Mouse (Mus musculus): ENCODE measurements around the gene Hmgcl. TPM values are rescaled to one million over a fixed set of nuclear protein-coding genes. Genes with fewer than 3 reads are reported as not detected.
A peak's percentile ranks its signal among the peaks of the same experiment; 100 is the strongest.
"Not testable (repeated sequence)": the region's sequence is repeated elsewhere in the genome, so short reads cannot be mapped to it uniquely, and the experiment has no call there.

Hmgcl gene
- total RNA-seq, 2 experiments from 2014 or later = 41.5 to 42.3 TPM

DNA sequence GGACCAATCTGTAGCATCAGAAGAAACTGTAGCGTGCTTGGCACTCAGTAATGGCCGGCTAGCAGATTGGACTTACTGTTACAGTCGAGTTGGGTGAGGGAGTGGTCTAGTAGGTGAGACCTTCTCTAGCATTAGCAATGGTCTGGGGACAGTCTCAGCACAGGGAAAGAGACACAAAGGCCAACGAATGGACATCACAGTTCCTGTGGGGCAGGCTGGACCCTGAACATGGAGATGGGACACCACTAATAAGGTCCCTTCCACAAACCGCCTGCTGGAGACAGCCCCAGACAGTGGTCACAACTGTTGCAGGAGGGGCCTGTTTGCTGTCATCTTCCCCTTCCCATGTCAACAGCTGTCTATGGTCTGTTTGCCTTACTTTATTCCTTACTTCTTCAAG, 15.5 kb downstream of the Hmgcl start:
- DNase-seq = no peak

- no peak for DNase-seq
These were observed 15.9 kb downstream of the Hmgcl start for GRCm38 (mm10) chr4:135962198-135962597.

- no peak for DNase-seq
These were observed 16.7 kb downstream of the Hmgcl start for GRCm38 (mm10) chr4:135962946-135963345.

DNA sequence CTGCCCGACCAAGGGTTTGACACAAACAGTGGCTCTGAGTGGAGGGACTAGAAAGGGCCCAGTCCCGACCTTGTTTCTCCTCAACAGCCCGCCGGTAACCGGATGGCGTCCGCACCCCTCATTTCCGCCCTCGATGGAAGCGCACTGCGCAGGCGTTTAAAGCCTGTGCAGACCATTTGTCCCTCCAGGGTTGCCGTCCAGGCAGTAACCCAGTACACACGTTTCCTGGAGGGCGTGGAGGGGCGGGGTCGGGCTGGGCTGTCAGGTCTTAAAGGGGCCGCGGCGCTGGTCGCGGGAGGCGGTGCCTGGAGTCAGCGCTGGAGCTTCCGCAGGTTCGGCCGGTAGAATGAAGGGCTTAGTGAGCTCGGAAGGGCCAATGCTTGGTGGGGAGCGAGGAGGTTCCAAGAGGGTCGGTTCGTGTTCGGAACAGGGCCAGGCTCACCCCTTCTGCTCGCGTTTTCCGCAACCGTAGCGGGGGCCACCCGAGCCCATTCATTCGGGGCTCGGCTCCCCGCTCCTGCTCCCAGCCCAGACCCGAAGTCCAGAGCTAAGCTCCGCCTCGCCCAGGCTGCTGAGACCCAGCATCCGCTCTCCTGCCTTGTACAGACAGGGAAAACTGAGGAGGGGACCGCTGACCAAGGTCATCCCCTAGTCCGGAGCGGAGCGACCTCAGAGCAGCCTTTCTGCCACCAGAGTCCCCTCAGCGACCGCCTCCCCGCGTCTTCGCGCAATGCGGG, 17.4 kb downstream of the Hmgcl start, which contains the start of gene Gale:
Gale (plus strand) TSS at position 271 of the 737 bp plus-strand sequence.
- DNase-seq = peak; percentile 95

DNA sequence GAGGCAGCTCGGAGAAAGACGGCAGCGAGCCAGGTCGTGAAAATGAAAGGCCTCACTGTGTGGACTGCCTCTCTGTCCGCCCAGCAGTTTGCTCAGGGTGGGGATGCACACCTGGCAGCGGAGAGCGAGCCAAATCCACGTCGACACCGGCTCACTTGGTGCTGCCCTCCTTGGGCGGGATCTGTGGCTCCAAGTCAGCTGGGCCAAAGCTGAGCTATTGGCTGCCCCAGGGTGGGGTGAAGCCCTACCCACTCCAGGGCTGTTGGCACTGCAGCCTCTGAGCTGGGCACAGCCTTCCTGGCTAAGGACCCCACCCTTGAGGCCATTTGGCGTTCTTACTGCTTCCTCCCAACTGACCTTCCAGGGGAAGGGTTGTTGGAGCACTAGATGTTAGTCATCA, 18.2 kb downstream of the Hmgcl start:
- DNase-seq = peak; percentile 58

DNA sequence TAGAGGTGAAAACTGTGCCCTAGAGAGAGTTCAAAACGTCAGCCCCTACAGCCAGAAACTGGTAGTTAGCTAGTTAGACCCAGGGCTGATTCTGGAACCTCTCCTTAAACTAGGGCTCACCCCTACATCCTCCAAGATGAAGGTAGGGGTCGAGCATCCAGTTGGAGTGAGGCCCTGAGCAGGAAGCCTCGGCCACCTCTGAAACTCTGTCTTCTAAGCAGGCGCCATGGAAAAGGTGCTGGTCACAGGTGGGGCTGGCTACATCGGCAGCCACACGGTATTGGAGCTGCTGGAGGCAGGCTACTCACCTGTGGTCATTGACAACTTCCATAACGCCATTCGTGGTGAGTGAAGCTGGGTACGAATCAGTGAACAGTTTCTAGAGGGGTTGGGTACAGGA, 18.9 kb downstream of the Hmgcl start:
- no peak for DNase-seq

DNA sequence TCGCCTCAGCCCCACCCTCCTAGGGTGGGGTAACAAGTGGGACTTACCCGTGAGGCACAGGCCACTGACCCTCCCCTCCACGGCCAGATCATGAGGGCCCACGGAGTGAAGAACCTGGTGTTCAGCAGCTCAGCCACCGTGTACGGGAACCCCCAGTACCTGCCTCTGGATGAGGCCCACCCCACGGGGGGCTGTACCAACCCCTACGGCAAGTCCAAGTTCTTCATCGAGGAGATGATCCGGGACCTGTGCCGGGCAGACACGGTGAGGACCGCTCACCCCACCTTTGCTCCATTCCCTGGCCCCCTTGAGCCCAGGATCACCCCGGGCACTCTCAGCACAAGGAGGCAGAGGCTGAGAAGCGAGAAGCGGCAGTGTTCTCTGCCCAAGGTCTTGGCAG, 20.0 kb downstream of the Hmgcl start:
- no peak for DNase-seq

DNA sequence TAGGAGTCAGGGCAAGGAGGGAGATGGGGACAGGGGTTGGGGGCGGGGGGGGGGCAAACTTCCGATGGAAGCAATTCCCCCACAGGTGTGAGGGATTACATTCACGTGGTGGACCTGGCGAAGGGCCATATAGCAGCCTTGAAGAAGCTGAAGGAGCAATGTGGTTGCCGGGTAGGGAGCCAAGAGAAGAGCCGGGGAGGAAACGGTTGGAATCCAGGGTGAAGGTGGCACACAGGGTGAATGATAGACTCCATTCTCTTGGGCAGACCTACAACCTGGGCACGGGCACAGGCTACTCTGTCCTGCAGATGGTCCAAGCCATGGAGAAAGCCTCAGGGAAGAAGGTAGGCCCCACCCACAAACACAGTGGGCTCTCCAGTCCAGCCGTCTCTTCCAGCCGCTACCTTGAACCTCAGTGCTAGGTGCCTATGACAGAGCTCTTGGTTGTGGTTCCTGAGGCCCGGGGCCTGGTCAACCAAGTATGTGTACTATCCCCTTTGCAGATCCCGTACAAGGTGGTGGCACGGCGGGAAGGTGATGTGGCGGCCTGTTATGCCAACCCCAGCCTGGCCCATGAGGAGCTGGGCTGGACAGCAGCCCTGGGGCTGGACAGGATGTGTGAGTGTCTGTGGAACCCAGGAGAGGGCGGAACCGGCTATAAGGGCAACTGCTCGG, 21.0 kb downstream of the Hmgcl start:
- no peak for DNase-seq

- no peak for DNase-seq
These were observed 22.1 kb downstream of the Hmgcl start for GRCm38 (mm10) chr4:135968271-135968869.

GRCm38 (mm10) chr4:135969070-135969750, 23.0 kb downstream of the Hmgcl start:
- no peak for DNase-seq

GRCm38 (mm10) chr4:135970585-135970984, 24.3 kb downstream of the Hmgcl start:
- no peak for DNase-seq

GRCm38 (mm10) chr4:135971805-135972555, 25.7 kb downstream of the Hmgcl start:
- no peak for DNase-seq

DNA sequence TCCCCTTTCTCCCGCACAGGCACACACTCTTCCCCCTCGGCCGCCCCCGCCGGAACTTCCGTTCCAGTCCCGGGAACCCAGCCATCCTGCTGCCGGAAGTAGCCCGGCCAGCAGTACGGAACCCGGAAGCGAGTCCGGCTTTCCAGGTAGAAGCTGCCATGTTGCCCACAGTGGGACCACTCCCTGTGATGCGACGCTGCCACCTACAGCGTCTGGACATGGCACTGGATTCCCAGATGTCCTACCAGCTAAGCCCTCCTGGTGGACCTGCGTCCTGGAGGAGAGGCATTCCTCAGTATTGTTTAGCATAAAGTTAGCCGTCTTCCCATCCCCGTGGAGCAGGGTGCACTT, 26.3 kb downstream of the Hmgcl start, which contains the start of gene Lypla2:
Lypla2 (minus strand) TSS at position 71 of the 351 bp plus-strand sequence.
- DNase-seq = peak; percentile 88

DNA sequence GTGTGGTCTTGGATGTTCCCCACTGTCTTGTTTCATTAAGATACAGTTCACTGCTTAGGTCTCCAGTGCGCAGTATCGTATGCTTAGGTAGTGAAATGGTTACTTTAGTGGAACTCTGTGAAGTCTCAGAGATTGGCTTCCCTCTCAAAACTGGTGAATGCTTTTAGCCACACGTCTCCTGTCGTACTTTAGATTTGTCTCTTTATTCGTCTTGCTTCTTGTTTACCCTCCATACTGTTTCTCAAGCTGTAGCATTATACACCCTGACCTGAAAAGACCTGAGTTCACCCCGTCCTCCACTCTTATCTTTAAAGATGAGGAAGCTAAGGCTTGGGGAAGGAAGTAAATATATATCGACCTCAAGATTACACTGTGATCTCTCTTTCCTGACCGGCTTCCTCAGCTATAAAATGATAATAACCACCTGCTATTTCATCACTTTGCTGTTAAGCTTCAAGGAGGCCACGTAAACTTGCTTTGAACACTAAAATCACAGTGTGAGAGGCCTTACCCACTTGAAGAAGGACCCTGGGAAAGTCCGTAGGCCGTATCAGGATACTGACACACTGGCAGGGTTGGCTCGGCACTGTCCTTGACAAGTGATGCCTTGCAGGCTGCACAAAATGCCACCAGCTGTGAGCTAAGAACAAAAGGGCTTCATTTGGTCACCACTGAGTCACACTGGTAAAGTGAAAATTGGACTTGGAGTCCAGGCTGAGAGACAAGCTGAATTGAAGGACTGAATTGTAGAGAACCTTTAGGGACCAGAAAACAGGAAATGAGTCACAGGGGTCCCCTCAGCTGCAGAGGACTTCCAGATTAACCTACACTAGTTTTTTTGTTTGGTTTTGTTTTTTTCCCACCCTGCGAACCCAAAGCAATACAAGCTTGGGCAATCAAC, 26.9 kb downstream of the Hmgcl start:
- no peak for DNase-seq

GRCm38 (mm10) chr4:135976146-135976545, 29.9 kb downstream of the Hmgcl start:
- DNase-seq = no peak

DNA sequence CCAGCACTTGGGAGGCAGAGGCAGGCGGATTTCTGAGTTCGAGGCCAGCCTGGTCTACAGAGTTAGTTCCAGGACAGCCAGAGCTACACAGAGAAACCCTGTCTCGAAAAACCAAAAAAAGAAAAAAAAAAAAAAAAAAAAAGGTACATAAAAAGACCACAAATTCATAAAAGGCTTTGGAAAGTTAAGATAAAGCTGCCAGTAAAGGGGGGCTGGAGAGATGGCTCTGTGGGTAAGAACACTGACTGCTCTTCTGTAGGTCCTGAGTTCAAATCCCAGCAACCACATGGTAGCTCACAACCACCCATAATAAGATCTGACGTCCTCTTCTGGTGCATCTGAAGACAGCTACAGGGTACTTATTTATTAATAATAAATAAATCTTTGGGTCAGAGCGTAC, 34.0 kb downstream of the Hmgcl start:
- not testable (repeated sequence) for DNase-seq

DNA sequence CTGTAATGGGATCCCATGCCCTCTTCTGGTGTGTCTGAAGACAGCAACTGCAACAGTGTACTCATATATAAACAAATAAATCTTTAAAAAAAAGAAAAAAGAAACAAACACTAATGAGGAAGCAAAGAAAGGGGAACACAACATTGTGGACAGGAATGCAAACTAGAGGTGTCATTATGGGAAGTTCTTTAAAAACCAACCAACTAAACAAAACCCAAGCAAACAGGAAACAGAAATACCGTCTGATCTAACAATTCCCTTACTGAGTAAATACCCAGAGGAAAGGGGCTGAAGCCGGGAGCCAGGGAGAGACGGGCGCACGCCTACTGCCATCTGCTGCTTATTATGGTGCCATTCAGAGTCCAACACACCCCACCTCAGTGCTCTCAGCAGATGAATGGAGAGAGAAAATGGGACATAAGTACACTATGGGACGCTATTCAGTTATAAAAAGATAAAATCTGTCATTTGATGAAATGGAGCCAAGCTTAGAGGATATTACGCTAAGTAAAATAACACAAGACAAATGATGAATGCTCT, 35.3 kb downstream of the Hmgcl start:
- no peak for DNase-seq

GRCm38 (mm10) chr4:135984556-135984955, 38.3 kb downstream of the Hmgcl start:
- DNase-seq = no peak

GRCm38 (mm10) chr4:135985193-135985592, 38.9 kb downstream of the Hmgcl start:
- DNase-seq = no peak

GRCm38 (mm10) chr4:135985769-135986168, 39.5 kb downstream of the Hmgcl start:
- DNase-seq = no peak

Measured in gastrocnemius, postnatal 25 days (tissue).